Mouse (Mus musculus) heart, adult 2 months (tissue): ENCODE measurements around the gene Cwc27.

Experiments
- CTCF ChIP-seq: fragments of 200-600 bp; IDR thresholded peaks from 2 replicates; pipeline ENCODE4 v1.8.1; 2022; ENCODE audit warnings: antibody characterized with exemption, mild to moderate bottlenecking, moderate library complexity
- POLR2A ChIP-seq: fragments of 200-500 bp; IDR thresholded peaks from 2 replicates; pipeline ENCODE4 v1.6.1; 2011; ENCODE audit warnings: mild to moderate bottlenecking, low read depth, low read length, control low read depth; ENCODE audit not compliant: insufficient read depth

DNA sequence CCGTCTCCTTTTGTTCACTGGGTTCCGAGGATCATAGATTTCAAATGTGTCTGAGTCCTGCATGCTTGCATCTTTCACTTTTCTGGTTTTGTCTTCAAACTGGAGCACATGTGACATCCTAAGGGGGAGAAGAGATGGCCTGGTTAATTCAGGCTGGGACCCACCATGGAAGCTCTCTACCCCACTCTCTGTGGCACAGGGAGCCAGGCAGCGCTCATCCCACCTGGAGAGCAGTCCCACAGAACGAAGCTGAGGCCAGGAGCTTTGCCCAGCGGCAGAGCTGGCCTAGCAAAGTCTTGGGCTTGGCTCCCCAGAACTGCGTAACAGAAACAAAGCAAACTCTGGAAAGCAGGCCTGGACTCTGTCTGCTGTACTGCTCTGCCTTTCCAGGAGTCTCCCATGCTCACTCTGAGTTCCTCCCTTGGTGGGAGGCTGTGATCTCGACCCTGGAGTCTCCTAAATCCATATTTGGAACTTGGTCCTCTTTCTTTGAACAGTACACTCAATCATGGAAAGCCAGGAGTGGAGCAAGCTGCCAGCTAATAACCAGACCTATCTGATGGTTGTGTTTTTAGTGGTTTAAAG, 185.2 kb downstream of the Cwc27 start:
- no peak for TF ChIP-seq CTCF
- TF ChIP-seq POLR2A = no peak
